Mouse (Mus musculus): ENCODE results near the gene Ripk3. TPM values are rescaled to one million over a fixed set of nuclear protein-coding genes. Genes with fewer than 3 reads are reported as not detected.

Gene Ripk3
- polyA plus RNA-seq, 1 experiment from 2014 or later = 1.9 TPM

DNA sequence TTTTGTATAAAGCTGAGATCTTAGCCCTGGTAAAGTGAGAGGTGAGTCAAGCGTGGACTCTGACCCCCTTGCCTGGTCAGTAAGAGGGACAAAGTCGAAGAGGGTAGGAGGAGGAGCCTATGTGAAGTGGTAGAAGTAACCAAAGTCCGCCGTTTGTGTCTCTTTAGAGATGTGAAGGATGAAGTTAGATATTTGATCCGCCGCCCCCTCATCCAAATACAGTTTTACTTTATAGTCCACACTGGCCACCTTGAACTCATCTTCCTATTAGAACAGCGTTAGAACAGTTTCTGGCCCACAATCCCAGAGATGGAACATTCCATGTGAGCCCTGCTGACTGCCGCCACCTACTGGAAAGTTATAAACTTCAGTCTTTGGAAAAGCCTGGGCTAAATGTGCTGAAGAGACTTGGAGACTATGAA is 30.3 kb downstream of the Ripk3 start, which contains the start of gene Cideb:
Gene Cideb (minus strand): TSS at position 96 of the 422 bp plus-strand sequence.
- Histone ChIP-seq H3K9me3 (ENCODE audit: control insufficient read depth, low read length) (no peaks in the 10 kb centered on the region), H3K36me3 (ENCODE audit: control insufficient read depth, insufficient read depth, low read length) (peaks cover 18% of the 10 kb centered on the region; the same call in 1 of the 2 replicates), H3K4me1 (ENCODE audit: control insufficient read depth, insufficient read depth, low read length) (peaks cover 7% of the 10 kb centered on the region; the same call in 1 of the 2 replicates), H3K4me3 (ENCODE audit: low read depth, low read length) (no peak within 1 kb of the TSS), H3K4me2 (ENCODE audit: low read depth, low read length) (no peak within 1 kb of the TSS), H3K27ac (ENCODE audit: low read depth, low read length) (no peak within 1 kb of the TSS), H3K27me3 (ENCODE audit: control insufficient read depth, insufficient read depth, low read length) (peaks cover 13% of the 10 kb centered on the region), H3K9ac (replicated peaks; ENCODE audit: low read depth, low read length) (no peak within 1 kb of the TSS)
- 15% methylated on average over 8 of the region's 8 CpGs for WGBS
- ATAC-seq (ENCODE audit: low read depth) = no peak

DNA sequence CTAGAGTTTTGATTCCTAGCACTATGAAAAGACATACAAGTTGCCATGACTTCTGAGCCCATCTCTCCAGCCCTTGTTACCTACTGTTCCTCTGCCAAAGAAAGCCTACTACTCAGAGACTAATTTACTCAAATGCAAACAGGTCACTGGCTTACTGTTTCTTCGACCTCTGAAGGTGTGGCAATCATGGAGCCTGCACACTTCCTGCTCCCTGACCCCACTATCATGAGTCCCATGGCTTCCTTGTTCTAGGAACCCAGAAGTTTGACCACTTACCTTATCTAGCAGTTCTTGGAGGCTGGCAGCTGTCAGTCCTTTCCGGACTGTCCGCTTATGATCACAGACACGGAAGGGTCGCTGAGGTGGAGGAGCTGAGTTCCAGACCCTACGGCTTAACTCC is 31.1 kb downstream of the Ripk3 start:
- H3K9ac ChIP-seq (replicated peaks; ENCODE audit: low read depth, low read length) = no peak overlapping the region
- peaks cover 7% of the 10 kb centered on the region; the same call in 1 of the 2 replicates for H3K4me1 ChIP-seq (ENCODE audit: control insufficient read depth, insufficient read depth, low read length)
- ATAC-seq (ENCODE audit: low read depth) = no peak
- no peaks in the 10 kb centered on the region for H3K9me3 ChIP-seq (ENCODE audit: control insufficient read depth, low read length)
- peaks cover 26% of the 10 kb centered on the region for H3K36me3 ChIP-seq (ENCODE audit: control insufficient read depth, insufficient read depth, low read length)
- H3K27me3 ChIP-seq (ENCODE audit: control insufficient read depth, insufficient read depth, low read length) = peaks cover 10% of the 10 kb centered on the region
- no peak overlapping the region for H3K4me3 ChIP-seq (ENCODE audit: low read depth, low read length)
- WGBS = 89% methylated on average over 6 of the region's 6 CpGs
- no peak overlapping the region for H3K4me2 ChIP-seq (ENCODE audit: low read depth, low read length)
- H3K27ac ChIP-seq (ENCODE audit: low read depth, low read length) = no peak overlapping the region

DNA sequence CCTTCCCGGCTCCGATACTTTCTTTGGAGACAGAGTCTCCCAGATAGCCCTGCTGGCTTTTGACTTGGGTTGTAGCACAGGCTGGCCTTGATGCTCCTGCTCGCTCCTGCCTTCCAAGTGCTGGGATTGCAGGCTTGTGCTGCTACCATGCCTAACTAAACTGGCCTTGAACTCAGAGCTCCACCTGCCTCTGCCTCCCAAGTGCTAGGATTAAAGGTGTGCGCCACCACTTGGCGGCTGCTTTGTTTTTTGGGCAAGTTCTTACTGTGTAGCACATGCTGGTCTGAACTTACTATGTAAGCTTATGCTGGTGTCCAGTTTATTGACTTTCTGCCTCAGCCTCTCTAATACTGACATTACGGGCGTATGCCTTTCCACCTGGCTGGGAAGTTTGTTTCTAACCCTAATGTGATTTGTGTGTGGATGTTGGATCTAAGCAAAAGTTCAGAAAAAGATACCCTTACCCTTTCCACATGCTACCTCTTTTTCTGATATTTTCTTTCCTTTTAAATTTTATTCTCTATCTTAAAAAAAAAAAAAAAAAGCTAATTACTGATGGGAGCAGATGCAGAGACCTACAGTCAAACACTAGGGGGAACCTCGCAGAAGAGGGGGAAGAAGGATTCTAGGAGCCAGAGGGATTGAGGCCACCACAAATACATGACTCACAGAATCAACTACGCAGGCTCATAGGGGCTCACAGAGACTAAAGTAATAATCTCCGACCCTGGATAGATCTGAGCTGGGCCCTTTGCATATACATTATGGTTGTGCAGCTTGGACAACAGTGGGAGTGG is 41.4 kb downstream of the Ripk3 start:
- H3K9ac ChIP-seq (replicated peaks; ENCODE audit: low read depth, low read length) = no peak overlapping the region
- no peak for ATAC-seq (ENCODE audit: low read depth)
- no peak overlapping the region for H3K4me3 ChIP-seq (ENCODE audit: low read depth, low read length)
- peak overlapping the region; percentile 96 for H3K4me2 ChIP-seq (ENCODE audit: low read depth, low read length)
- H3K4me1 ChIP-seq (ENCODE audit: control insufficient read depth, insufficient read depth, low read length) = peaks cover 23% of the 10 kb centered on the region
- H3K9me3 ChIP-seq (ENCODE audit: control insufficient read depth, low read length) = no peaks in the 10 kb centered on the region
- H3K27ac ChIP-seq (ENCODE audit: low read depth, low read length) = no peak overlapping the region
- peaks cover 9% of the 10 kb centered on the region for H3K36me3 ChIP-seq (ENCODE audit: control insufficient read depth, insufficient read depth, low read length)
- 93% methylated on average over 10 of the region's 10 CpGs for WGBS
- no peaks in the 10 kb centered on the region for H3K27me3 ChIP-seq (ENCODE audit: control insufficient read depth, insufficient read depth, low read length)

DNA sequence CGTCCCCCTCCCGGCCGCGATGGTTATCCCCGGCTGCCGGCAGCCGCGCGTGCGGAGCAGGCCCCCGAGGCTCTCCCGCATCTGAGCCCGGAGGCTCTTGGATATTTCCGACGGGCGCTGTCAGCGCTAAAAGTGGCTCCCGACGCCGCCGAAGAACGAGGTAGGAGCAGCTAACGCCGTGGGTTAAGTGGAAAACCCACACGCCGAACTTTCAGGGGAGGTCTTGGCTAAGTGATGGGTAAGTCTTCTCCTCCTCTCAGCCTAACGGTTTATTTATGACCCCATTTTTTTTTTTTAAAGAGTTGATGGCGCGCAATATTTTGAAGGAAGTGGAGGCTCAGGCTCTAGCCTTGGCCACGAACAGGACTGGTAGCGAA is 42.8 kb downstream of the Ripk3 start:
- Histone ChIP-seq H3K27me3 (ENCODE audit: control insufficient read depth, insufficient read depth, low read length) (no peaks in the 10 kb centered on the region), H3K4me2 (ENCODE audit: low read depth, low read length) (peak overlapping the region; percentile 96), H3K36me3 (ENCODE audit: control insufficient read depth, insufficient read depth, low read length) (no peaks in the 10 kb centered on the region), H3K9ac (replicated peaks; ENCODE audit: low read depth, low read length) (peak overlapping the region; percentile 74), H3K4me3 (ENCODE audit: low read depth, low read length) (peak overlapping the region; percentile 84), H3K9me3 (ENCODE audit: control insufficient read depth, low read length) (no peaks in the 10 kb centered on the region), H3K27ac (ENCODE audit: low read depth, low read length) (0 out of 2 replicates have a peak overlapping the region, but pooled peaks have one; percentile 0), H3K4me1 (ENCODE audit: control insufficient read depth, insufficient read depth, low read length) (peaks cover 23% of the 10 kb centered on the region)
- WGBS = under 1% methylated on average over 31 of the region's 31 CpGs
- ATAC-seq (ENCODE audit: low read depth) = no peak

DNA sequence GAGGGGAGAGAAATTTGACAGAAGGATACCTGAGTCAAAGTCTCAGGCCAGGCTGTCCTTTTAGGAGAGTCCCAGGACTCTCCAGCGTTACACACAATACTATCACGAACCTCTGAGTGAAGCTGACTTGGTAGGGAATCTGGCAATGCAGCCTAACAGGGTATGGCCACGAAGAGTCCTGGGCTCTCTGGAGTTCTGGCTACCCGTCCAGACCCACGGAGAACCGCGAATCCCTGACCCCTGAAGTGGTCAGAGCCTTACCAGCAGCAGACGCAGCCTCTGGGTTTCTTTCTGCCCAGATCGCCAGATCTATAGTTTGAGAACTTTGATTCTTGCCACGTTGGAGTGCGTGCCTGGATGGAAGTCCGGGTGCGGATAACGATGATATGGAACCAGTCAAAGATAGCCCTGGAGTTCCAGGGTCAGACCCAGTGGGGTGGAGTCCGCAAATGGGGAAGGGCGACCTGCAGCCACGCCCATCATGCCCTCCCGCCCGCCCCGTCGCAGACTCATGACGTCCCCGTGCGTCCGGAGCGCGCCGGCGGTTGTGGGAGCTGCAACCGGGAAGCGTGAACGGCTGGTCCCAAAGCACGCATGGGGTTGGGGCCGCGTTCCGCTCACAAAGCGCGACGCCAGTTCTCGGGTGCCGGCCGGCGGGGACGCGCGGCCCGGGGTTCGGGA is 43.3 kb downstream of the Ripk3 start, which contains the start of the genes Dhrs1 and Nop9:
Gene Dhrs1 (minus strand): TSS at position 511 of the 681 bp plus-strand sequence.
Gene Nop9 (plus strand): TSS at position 514 of the 681 bp plus-strand sequence.
- Histone ChIP-seq H3K4me1 (ENCODE audit: control insufficient read depth, insufficient read depth, low read length) (peaks cover 23% of the 10 kb centered on the region), H3K4me2 (ENCODE audit: low read depth, low read length) (peak within 1 kb of the TSS; percentile 96), H3K9me3 (ENCODE audit: control insufficient read depth, low read length) (no peaks in the 10 kb centered on the region), H3K4me3 (ENCODE audit: low read depth, low read length) (peak within 1 kb of the TSS; percentile 84), H3K9ac (replicated peaks; ENCODE audit: low read depth, low read length) (peak within 1 kb of the TSS; percentile 74), H3K36me3 (ENCODE audit: control insufficient read depth, insufficient read depth, low read length) (0 out of 2 replicates have a peak, but pooled peaks cover under 1% of the 10 kb centered on the region), H3K27me3 (ENCODE audit: control insufficient read depth, insufficient read depth, low read length) (no peaks in the 10 kb centered on the region), H3K27ac (ENCODE audit: low read depth, low read length) (0 out of 2 replicates have a peak within 1 kb of the TSS, but pooled peaks have one; percentile 0)
- peak; percentile 83 for ATAC-seq (ENCODE audit: low read depth)
- 1% methylated on average over 48 of the region's 48 CpGs for WGBS

DNA sequence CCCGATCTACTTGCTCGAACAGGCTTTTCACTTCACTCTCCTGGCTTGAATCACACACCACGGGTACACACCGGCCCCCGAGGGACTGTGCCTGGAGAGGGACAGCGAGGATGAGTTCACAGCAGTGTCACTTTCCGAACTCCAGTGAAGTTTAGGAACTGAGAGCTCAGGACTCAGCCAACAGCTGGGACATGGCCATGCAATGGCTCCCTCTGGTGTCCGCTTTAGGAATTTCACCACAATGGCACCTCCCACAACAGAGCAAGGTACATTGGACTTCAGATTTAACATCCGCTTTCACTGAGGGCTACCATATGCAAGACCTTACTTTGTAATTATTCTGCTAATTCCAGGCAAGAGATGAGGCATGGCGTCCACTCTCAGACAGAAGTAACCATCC is 45.0 kb downstream of the Ripk3 start:
- no peak overlapping the region for H3K9ac ChIP-seq (replicated peaks; ENCODE audit: low read depth, low read length)
- no peaks in the 10 kb centered on the region for H3K27me3 ChIP-seq (ENCODE audit: control insufficient read depth, insufficient read depth, low read length)
- 0 out of 2 replicates have a peak, but pooled peaks cover 7% of the 10 kb centered on the region for H3K36me3 ChIP-seq (ENCODE audit: control insufficient read depth, insufficient read depth, low read length)
- peak; percentile 60; the same call in 1 of the 2 replicates for ATAC-seq (ENCODE audit: low read depth)
- peaks cover 23% of the 10 kb centered on the region for H3K4me1 ChIP-seq (ENCODE audit: control insufficient read depth, insufficient read depth, low read length)
- H3K9me3 ChIP-seq (ENCODE audit: control insufficient read depth, low read length) = no peaks in the 10 kb centered on the region
- no peak overlapping the region for H3K27ac ChIP-seq (ENCODE audit: low read depth, low read length)
- WGBS = 20% methylated on average over 10 of the region's 10 CpGs
- H3K4me2 ChIP-seq (ENCODE audit: low read depth, low read length) = peak overlapping the region; percentile 16; the same call in 1 of the 2 replicates
- no peak overlapping the region for H3K4me3 ChIP-seq (ENCODE audit: low read depth, low read length)

DNA sequence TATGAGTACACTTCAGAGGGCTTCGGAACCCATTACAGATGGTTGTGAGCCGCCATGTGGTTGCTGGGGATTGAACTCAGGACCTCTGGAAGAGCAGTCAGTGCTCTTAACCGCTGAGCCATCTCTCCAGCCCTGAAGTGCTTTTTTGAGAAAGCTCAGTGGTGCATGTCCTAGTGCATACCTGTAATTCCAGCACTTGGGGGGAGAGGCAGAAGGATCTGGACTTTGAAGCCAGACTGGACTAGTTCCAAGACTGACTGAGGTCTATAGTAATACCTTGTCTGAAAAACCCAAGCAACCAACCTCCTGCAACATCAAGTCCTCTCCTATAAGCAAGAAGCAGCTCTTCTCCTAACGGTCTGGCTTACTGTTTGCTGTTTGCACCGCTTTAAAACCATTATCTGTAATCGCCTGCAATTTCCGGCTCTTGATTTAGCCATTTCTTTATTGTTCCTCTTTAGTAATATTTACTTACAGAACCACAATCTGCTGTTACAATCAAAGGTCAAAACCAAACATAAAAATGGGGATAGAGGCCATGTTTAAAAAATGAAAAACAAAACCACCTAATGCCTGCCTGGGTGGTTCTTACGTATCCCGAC is 51.5 kb downstream of the Ripk3 start:
- H3K36me3 ChIP-seq (ENCODE audit: control insufficient read depth, insufficient read depth, low read length) = peaks cover 9% of the 10 kb centered on the region; the same call in 1 of the 2 replicates
- no peaks in the 10 kb centered on the region for H3K9me3 ChIP-seq (ENCODE audit: control insufficient read depth, low read length)
- H3K4me2 ChIP-seq (ENCODE audit: low read depth, low read length) = no peak overlapping the region
- H3K27ac ChIP-seq (ENCODE audit: low read depth, low read length) = no peak overlapping the region
- H3K4me3 ChIP-seq (ENCODE audit: low read depth, low read length) = no peak overlapping the region
- H3K27me3 ChIP-seq (ENCODE audit: control insufficient read depth, insufficient read depth, low read length) = no peaks in the 10 kb centered on the region
- ATAC-seq (ENCODE audit: low read depth) = no peak
- no peaks in the 10 kb centered on the region for H3K4me1 ChIP-seq (ENCODE audit: control insufficient read depth, insufficient read depth, low read length)
- WGBS = 91% methylated on average over 9 of the region's 9 CpGs
- no peak overlapping the region for H3K9ac ChIP-seq (replicated peaks; ENCODE audit: low read depth, low read length)

DNA sequence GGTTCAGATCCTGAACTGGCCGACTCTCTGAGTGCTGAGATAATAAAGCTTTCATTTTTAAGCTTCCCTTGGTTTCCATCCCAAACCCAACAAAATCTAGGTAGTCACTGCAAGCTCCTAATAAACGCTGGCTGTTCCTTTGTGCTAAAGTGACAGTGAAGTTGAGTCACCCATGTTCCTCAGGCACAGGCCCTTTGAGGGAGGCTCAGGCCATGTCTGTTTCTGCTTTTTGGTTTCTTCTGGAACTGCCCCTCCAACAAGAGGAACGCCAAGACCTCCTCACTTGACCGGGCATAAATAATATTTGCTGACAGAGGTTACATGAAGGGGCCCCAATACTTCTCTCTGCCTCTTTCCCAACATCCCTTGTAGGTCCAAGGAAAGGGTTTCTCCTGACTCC is 52.9 kb downstream of the Ripk3 start:
- Histone ChIP-seq H3K9ac (replicated peaks; ENCODE audit: low read depth, low read length) (no peak overlapping the region), H3K4me2 (ENCODE audit: low read depth, low read length) (no peak overlapping the region), H3K27ac (ENCODE audit: low read depth, low read length) (no peak overlapping the region), H3K9me3 (ENCODE audit: control insufficient read depth, low read length) (no peaks in the 10 kb centered on the region), H3K4me1 (ENCODE audit: control insufficient read depth, insufficient read depth, low read length) (no peaks in the 10 kb centered on the region), H3K27me3 (ENCODE audit: control insufficient read depth, insufficient read depth, low read length) (no peaks in the 10 kb centered on the region), H3K4me3 (ENCODE audit: low read depth, low read length) (no peak overlapping the region), H3K36me3 (ENCODE audit: control insufficient read depth, insufficient read depth, low read length) (peaks cover 9% of the 10 kb centered on the region; the same call in 1 of the 2 replicates)
- no peak for ATAC-seq (ENCODE audit: low read depth)
- WGBS = 85% methylated on average over 4 of the region's 4 CpGs
